Mouse (Mus musculus) lung, embryonic 15.5 days (tissue): ENCODE measurements around the gene Gm7247. TPM values are rescaled to one million over a fixed set of nuclear protein-coding genes. Genes with fewer than 3 reads are reported as not detected.
"Not testable (repeated sequence)": the region's sequence is repeated elsewhere in the genome, so short reads cannot be mapped to it uniquely, and the experiment has no call there.

ENCODE experiments used
- ATAC-seq: fragments of 200-750 bp; cut with Nextera tagmentation; 2 replicates; pipeline ENCODE4 v1.8.0; 2017; ENCODE audit warnings: moderate number of reproducible peaks, borderline replicate concordance; ENCODE audit not compliant: low FRiP score, low TSS enrichment; ENCODE audit errors: extremely low read depth
- H3K27ac ChIP-seq: fragments of 300-500 bp; sonication (generic); 2 replicates; pipeline ENCODE4 v1.5.1; 2015; ENCODE audit warnings: moderate library complexity, mild to moderate bottlenecking, inconsistent platforms
- H3K27me3 ChIP-seq: fragments of 300-500 bp; sonication (generic); 2 replicates; pipeline ENCODE4 v1.6.1; 2015; ENCODE audit warnings: inconsistent platforms
- H3K36me3 ChIP-seq: fragments of 300-500 bp; sonication (generic); 2 replicates; pipeline ENCODE4 v1.6.1; 2015; ENCODE audit warnings: inconsistent platforms
- H3K4me1 ChIP-seq: fragments of 300-500 bp; sonication (generic); 2 replicates; pipeline ENCODE4 v1.6.1; 2015; ENCODE audit warnings: inconsistent platforms
- H3K4me2 ChIP-seq: fragments of 300-500 bp; sonication (generic); 2 replicates; pipeline ENCODE4 v1.6.1; 2015; ENCODE audit warnings: inconsistent platforms, mild to moderate bottlenecking, moderate library complexity
- H3K4me3 ChIP-seq: fragments of 300-500 bp; sonication (generic); 2 replicates; pipeline ENCODE4 v1.5.1; 2015; ENCODE audit warnings: mild to moderate bottlenecking, inconsistent platforms
- H3K9ac ChIP-seq: fragments of 300-500 bp; sonication (generic); 2 replicates; pipeline ENCODE4 v1.6.1; 2015; ENCODE audit warnings: inconsistent platforms
- H3K9me3 ChIP-seq: fragments of 300-500 bp; sonication (generic); 2 replicates; pipeline ENCODE4 v1.6.1; 2016; ENCODE audit warnings: inconsistent platforms
- WGBS: fragments of 180-500 bp; shearing (Covaris S2); methylation state at CpG from one replicate; pipeline ENCODE4 v1.1.7; 2015; 5-methylcytosine and 5-hydroxymethylcytosine counted together
- polyA plus RNA-seq: library from polyadenylated mRNA; unstranded; fragments of >200 nt; fragmentation: Nextera tagmentation; extraction: Ambion mirVana; gene quantifications from 2 replicates; pipeline ENCODE4 v1.2.1, GENCODE M21; 2015

Gm7247 gene
- polyA plus RNA-seq, 1 experiment from 2014 or later = not detected

DNA sequence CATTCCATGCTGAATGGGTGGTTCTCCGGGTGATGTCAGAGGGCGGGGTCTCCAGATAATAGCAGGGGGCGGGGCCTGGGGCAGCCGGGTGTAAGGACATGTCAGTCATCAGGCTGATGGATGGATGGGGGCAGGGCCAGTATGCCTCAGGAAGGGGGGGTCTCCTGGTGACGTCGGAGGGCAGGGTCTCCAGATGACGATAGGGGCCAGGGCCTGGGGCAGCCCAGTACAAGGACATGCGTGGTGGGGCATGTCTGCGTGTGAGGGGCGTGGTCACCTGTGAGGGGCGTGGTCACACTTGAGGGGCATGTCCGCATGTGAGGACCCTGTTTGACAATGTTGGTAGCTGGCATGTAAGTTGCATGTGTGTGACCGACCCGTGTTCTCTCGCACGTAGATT is 73.0 kb downstream of the Gm7247 start:
- H3K9me3 ChIP-seq = no peaks in the 10 kb centered on the region
- H3K9ac ChIP-seq = no peak overlapping the region
- H3K4me2 ChIP-seq = no peak overlapping the region
- 87% methylated on average over 16 of the region's 16 CpGs for WGBS
- H3K4me1 ChIP-seq = no peaks in the 10 kb centered on the region
- H3K36me3 ChIP-seq = no peaks in the 10 kb centered on the region
- peak; percentile 55; the same call in 1 of the 2 replicates for ATAC-seq
- H3K4me3 ChIP-seq = no peak overlapping the region
- no peak overlapping the region for H3K27ac ChIP-seq
- no peaks in the 10 kb centered on the region for H3K27me3 ChIP-seq

DNA sequence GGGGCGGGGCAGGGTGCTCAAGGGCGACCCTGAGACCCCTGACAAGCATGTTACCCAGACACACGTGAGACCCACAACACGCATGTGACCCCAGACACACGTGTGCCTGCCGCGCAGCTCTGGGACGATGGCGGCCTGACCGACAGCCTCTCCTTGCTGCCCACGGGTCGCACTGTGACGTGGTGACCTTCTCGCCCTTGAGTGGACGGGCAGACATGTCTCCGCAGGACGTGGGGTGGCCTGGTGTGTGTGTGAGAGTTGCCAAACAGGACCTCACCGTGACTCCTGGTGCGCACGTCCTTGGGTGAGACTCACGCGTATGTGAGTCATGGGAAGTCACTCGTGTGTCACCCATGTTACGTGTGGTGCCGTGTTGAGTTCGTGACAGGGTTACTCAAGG is 73.5 kb downstream of the Gm7247 start:
- no peak overlapping the region for H3K27ac ChIP-seq
- WGBS = 95% methylated on average over 26 of the region's 26 CpGs
- H3K4me1 ChIP-seq = no peaks in the 10 kb centered on the region
- 0 out of 2 replicates have a peak, but pooled peaks have one; percentile 35 for ATAC-seq
- H3K9me3 ChIP-seq = no peaks in the 10 kb centered on the region
- H3K27me3 ChIP-seq = no peaks in the 10 kb centered on the region
- H3K36me3 ChIP-seq = no peaks in the 10 kb centered on the region
- no peak overlapping the region for H3K9ac ChIP-seq
- H3K4me2 ChIP-seq = no peak overlapping the region
- H3K4me3 ChIP-seq = no peak overlapping the region

DNA sequence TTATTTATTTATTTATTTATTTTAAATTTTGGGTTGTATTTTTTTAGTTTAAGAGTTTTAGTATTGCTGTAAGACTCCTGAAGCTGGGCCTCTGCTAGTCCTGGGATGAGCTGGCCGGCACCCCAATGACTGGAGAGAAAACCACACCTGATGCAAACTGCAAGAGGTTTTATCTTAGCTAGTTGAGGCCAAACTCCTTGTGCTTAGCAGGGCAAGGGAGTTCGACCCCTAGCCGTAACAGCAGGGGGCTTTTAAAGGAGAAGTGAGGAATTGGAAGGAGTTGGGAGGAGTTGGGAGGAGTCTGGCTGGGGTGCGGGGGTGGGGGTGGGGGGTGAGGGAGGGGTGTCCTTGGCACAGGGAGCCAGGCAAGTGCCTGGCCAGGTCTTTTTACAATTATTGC is 77.4 kb downstream of the Gm7247 start:
- Histone ChIP-seq H3K4me2 (no peak overlapping the region), H3K4me3 (no peak overlapping the region), H3K4me1 (no peaks in the 10 kb centered on the region)

DNA sequence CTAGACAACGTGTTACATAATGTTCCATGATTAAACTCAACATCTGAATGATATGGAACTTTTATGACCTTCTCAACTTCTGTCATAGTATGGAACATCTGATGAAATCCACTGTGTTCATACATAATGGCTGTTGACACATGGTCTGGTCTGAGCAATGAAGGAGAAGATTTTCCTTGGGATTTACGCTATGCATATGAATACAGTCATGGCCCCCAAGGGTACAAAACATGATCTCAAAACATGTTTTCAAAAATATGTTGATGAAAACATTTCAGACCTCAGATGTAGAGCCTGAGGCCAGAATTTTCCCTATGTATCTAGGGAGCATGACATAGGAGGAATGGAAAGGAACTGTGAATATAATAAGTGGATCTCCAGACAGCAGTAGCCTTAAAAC is 90.0 kb downstream of the Gm7247 start, which contains the start of gene Vmn2r89:
Vmn2r89 (plus strand) TSS at position 301 of the 400 bp plus-strand sequence.
- not testable (repeated sequence) for H3K4me3 ChIP-seq, H3K36me3 ChIP-seq, H3K9ac ChIP-seq, H3K27me3 ChIP-seq, H3K4me1 ChIP-seq, H3K9me3 ChIP-seq, H3K4me2 ChIP-seq, ATAC-seq, H3K27ac ChIP-seq
- 78% methylated on average over 2 of the region's 2 CpGs for WGBS

More for the DNA sequence above, 77.4 kb downstream of the Gm7247 start:
- H3K27ac ChIP-seq = no peak overlapping the region
- no peaks in the 10 kb centered on the region for H3K27me3 ChIP-seq
- WGBS = 83% methylated on average over 4 of the region's 4 CpGs
- H3K36me3 ChIP-seq = no peaks in the 10 kb centered on the region
- H3K9ac ChIP-seq = no peak overlapping the region
- no peaks in the 10 kb centered on the region for H3K9me3 ChIP-seq
- ATAC-seq = no peak

DNA sequence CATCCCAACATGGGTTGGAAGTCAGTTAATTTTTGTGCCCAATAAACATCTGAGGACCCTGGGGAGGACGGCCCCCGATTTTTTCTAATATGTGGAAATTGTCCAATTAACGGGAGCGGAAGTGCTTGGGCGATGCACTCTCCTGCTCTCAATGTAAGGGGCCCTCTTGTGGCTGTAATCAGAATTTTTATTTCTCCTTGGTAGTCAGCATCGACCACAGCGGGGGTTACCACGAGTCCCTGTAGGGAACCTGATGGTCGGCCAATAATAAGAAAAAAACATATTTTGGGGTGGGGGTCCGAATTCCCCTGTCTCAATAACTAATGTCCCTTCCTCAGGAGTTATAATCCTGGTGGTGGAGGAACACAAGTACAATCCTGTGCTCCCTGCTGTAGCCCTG is 118.7 kb downstream of the Gm7247 start:
- H3K4me2 ChIP-seq, H3K27me3 ChIP-seq, ATAC-seq, H3K36me3 ChIP-seq, H3K9me3 ChIP-seq, H3K4me1 ChIP-seq, H3K27ac ChIP-seq, H3K4me3 ChIP-seq, H3K9ac ChIP-seq: not testable (repeated sequence)
- WGBS = 86% methylated on average over 10 of the region's 10 CpGs

DNA sequence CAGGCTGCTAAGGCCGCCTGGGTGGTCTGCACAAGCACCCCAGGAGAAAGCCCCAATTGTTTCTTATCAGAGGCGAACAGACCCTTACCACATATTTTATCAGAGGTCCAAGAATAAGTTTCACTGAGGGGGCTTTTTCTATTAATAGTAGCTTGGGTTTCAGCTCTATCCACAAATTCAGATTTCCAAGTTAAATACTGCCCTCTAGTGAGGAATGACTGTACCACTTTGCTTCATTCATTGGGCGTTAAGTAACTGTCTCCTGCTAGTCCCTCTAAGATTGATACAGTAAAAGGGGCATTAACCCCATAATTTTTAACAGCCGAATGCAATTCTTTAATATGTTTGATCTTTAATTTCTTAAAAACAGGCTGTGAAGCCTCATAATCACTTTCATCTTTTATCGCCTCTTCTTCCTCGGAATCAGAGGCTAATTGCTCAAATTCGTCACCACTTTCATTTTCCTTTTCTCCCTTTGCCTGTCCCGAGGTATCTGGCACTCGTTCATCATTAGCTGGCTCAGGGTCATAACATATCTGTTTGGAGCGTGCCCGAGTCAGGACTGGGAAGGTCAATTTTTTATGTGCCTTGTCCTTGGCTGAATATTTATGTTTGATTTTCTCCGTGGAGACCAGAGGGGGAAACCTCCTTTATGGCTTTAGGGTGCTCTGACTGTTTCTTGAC is 119.9 kb downstream of the Gm7247 start:
- not testable (repeated sequence) for H3K27me3 ChIP-seq, ATAC-seq, H3K9me3 ChIP-seq, H3K9ac ChIP-seq, H3K27ac ChIP-seq, H3K36me3 ChIP-seq, H3K4me1 ChIP-seq
- Histone ChIP-seq H3K4me2 (peak overlapping the region; percentile 37), H3K4me3 (peak overlapping the region; percentile 1)
- WGBS = 67% methylated on average over 12 of the region's 12 CpGs

DNA sequence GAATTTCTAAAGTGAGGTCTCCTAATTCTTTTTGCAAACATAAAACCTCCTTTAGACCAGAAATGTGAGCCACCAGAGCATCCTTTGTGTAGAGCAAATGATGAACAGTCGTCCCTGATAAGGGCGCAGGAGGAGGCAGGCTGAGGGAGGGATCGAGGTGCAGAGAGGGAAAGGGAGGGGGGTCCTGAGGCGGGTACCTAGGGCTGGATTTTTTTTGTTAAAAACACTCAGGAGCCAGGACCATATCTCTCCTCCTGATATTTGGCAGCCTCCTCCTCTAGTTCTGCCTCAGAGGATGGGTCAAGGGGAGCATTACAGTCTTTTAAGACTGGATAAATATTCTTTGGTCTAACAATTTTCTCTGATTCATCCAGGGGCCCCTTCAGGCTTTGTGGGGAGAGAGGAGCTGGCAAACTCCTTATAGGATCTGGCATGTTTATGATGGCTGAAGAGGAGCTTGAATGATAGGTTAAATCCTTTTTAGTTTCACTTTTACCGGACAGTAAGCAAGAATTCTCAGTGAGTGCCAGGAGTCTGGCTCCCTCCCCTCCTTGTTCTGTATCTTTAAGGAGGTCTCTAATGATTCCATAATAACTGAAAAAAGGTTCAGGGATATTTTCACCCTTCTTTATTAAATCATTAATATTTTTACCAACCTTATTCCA is 120.6 kb downstream of the Gm7247 start:
- no peaks in the 10 kb centered on the region for H3K36me3 ChIP-seq
- no peak overlapping the region for H3K27ac ChIP-seq
- H3K4me1 ChIP-seq = no peaks in the 10 kb centered on the region
- no peak for ATAC-seq
- H3K9ac ChIP-seq = no peak overlapping the region
- peak overlapping the region; percentile 37 for H3K4me2 ChIP-seq
- H3K4me3 ChIP-seq = peak overlapping the region; percentile 1
- WGBS = 66% methylated on average over 5 of the region's 5 CpGs
- H3K27me3 ChIP-seq = no peaks in the 10 kb centered on the region
- no peaks in the 10 kb centered on the region for H3K9me3 ChIP-seq

DNA sequence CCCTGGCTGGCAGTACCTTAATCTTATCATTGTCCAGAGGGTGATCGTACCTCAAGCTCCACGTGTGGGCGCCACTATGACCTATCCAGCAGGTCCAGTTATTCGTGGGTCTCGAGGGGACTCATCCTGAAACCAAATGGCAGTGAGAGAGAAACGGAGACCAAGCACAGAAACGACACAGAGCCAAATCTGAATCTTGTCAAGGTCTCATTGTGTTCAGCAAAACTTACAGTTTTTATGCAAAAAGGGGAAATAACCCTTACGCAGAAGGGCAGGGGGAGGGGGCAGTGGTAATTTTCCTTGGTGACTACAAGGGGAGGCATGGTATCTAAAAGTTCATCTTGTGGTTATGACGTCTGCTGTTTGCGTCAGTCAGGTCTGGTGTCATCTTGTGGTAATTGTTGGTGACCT is 121.4 kb downstream of the Gm7247 start:
- H3K4me1 ChIP-seq, H3K27me3 ChIP-seq, H3K9me3 ChIP-seq, H3K36me3 ChIP-seq, ATAC-seq, H3K4me3 ChIP-seq, H3K4me2 ChIP-seq, H3K27ac ChIP-seq, H3K9ac ChIP-seq: not testable (repeated sequence)
- 78% methylated on average over 10 of the region's 10 CpGs for WGBS

DNA sequence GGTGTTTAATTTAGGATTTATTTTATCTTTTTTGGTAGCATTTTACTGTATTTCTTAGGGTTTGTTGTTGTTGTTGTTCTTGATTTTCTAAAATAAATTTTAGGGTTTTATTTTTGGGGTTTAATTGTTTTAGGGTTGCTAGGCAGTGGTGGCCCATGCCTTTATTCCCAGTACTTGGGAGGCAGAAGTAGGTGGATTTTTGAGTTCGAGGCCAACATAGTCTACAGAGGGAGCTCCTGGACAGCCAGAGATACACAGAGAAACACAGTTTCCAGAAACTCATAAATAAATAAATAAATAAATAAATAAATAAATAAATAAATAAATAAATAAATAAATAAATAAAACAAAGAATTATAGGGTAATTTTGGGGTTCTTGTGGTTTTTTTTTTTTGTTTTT is 122.1 kb downstream of the Gm7247 start:
- ATAC-seq = no peak
- H3K27me3 ChIP-seq = no peaks in the 10 kb centered on the region
- 91% methylated on average over 1 of the region's 1 CpGs for WGBS
- no peak overlapping the region for H3K9ac ChIP-seq
- H3K36me3 ChIP-seq = no peaks in the 10 kb centered on the region
- no peak overlapping the region for H3K4me3 ChIP-seq
- H3K9me3 ChIP-seq = no peaks in the 10 kb centered on the region
- H3K4me2 ChIP-seq = no peak overlapping the region
- no peak overlapping the region for H3K27ac ChIP-seq
- no peaks in the 10 kb centered on the region for H3K4me1 ChIP-seq

DNA sequence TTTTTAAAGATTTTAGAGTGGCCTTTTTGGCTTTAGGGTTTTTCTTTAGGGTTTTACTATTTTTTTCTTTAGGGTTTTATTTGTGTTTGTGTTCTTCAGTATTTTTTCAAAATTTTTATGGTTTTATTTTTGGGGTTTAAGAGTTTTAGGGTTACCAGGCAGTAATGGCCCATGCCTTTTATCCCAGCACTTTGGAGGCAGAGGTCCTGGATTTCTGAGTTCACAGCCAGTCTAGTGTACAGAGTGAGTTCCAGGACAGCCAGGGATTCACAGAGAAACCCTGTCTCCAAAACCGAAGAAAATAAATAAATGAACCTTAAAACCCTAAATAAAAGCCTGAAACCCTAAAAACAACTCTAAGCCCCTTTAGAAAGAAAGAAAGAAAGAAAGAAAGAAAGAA is 124.6 kb downstream of the Gm7247 start:
- 88% methylated on average over 1 of the region's 1 CpGs for WGBS
- H3K4me2 ChIP-seq = no peak overlapping the region
- no peak overlapping the region for H3K9ac ChIP-seq
- H3K9me3 ChIP-seq = no peaks in the 10 kb centered on the region
- H3K27me3 ChIP-seq = no peaks in the 10 kb centered on the region
- no peaks in the 10 kb centered on the region for H3K36me3 ChIP-seq
- H3K4me1 ChIP-seq = no peaks in the 10 kb centered on the region
- H3K4me3 ChIP-seq = no peak overlapping the region
- no peak overlapping the region for H3K27ac ChIP-seq
- ATAC-seq = no peak

DNA sequence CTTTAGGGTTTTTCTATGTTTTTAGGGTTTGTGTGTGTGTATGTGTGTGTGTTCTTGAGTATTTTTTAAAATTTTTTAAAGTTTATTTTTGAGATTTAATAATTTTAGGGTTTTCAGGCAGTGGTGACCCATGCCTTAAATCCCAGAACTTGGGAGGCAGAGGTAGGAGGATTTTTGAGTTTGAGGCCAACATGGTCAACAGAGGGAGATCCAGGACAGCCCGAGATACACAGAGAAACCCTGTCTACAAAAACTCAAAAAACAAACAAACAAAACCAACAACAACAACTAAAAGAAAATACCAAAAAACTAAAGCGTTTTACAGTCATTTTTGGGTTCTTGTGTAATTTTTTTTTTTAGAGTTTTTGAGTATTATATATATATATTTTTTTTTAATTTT is 134.2 kb downstream of the Gm7247 start:
- no peak overlapping the region for H3K4me2 ChIP-seq
- H3K4me3 ChIP-seq = no peak overlapping the region
- H3K36me3 ChIP-seq = no peaks in the 10 kb centered on the region
- no peaks in the 10 kb centered on the region for H3K4me1 ChIP-seq
- H3K9me3 ChIP-seq = no peaks in the 10 kb centered on the region
- H3K27me3 ChIP-seq = no peaks in the 10 kb centered on the region
- no peak overlapping the region for H3K9ac ChIP-seq
- 83% methylated on average over 2 of the region's 2 CpGs for WGBS
- no peak overlapping the region for H3K27ac ChIP-seq
- ATAC-seq = no peak

DNA sequence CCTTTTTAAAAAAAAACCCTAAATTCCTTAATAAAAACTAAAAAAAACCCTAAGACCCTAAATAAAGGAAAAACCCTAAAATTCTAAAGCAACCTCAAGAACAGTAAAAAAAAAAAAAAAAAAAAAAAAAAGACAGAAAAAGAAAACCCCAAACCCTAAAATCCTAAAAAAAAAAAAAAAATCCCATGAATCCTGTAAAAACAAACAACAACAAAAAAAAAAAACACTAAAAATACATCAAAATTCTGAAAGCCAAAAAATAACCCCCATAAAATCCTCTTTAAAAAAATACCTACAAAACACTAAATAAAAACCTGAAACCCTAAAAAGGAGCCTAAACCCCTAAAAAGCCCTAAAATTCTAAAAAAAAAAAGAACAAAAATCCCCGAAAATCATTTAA is 135.4 kb downstream of the Gm7247 start:
- Histone ChIP-seq H3K4me3 (no peak overlapping the region), H3K4me1 (no peaks in the 10 kb centered on the region), H3K4me2 (no peak overlapping the region), H3K9ac (no peak overlapping the region), H3K9me3 (no peaks in the 10 kb centered on the region), H3K27ac (no peak overlapping the region), H3K27me3 (no peaks in the 10 kb centered on the region), H3K36me3 (no peaks in the 10 kb centered on the region)
- ATAC-seq = no peak
- 82% methylated on average over 1 of the region's 1 CpGs for WGBS
